Mouse (Mus musculus) kidney, postnatal 14 days (tissue): ENCODE measurements around the gene Arl6ip4.

Source experiments
- DNase-seq: peaks from one replicate; pipeline ENCODE4 v3.0.0; 2022; ENCODE audit warnings: mixed read lengths

Arl6ip4 gene

DNA sequence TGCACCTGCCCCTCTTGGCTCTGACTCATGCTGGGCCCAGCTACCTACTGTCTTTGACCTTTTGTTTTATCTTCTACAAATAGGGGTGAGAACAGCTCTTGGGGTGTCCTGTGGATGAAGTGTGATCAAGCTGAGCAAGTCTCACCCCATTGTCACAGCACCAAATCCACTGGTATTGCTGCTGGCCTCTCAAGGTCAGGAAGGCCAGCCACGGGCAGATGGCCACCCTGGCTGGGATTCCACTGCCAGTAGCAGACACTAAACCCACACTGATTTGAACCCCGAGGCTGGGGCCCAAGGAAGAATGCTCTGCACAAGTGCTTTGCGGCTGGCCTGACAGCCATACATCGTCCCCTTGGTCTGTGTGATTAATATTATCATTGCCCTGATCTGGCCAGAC lies 42.4 kb downstream of the Arl6ip4 start:
- DNase-seq, result no peak

GRCm38 (mm10) chr5:124159453-124159852 lies 43.6 kb downstream of the Arl6ip4 start:
- no peak for DNase-seq

DNA sequence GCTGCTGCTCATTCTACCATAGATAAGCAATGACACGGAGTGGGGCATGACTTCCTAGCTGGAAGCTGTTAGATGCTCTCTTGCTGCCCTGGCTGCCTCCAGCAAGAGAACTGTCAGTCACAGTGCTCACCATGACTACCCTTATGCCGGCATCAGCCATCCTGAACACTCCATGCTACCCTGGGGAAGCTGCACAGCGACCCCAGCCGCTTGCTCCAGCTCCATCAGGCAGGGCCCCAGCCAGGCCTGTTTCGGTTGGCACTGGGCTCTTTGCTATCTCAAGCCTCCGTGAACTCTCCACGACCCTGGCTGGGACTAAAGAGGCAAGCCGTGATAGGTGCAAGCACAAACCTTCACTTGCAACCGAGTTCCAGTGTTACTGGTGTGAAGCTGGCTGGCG lies 45.9 kb downstream of the Arl6ip4 start:
- DNase-seq, result no peak

DNA sequence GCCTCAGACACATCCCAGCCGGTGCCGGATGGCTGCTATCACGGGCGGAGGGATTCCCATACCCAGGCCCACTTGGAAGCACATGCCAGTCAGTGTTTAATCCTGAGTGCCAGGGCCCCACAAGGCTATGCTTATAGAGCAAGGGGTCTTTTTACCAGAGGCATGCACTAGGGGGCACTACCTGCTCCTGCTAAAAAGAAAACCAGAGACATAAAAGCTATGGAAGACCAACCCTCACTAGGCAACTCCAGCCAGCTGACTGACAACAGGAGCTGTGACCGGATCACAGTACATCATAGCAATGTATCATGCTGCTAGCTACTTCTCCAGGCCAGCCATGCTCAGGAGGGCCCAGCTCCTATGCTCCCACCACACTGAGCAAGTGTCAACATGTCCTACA lies 46.7 kb downstream of the Arl6ip4 start:
- peak; percentile 79 for DNase-seq

GRCm38 (mm10) chr5:124163445-124163844 lies 47.6 kb downstream of the Arl6ip4 start:
- DNase-seq, result no peak

GRCm38 (mm10) chr5:124165622-124166570 lies 50.0 kb downstream of the Arl6ip4 start:
- DNase-seq, result no peak

- DNase-seq, result no peak
Observed at GRCm38 (mm10) chr5:124166741-124167140, 50.9 kb downstream of the Arl6ip4 start.

- DNase-seq, result no peak
Observed at GRCm38 (mm10) chr5:124167621-124168020, 51.7 kb downstream of the Arl6ip4 start.
